Mouse (Mus musculus) heart, embryonic 12.5 days (tissue): Measurements from ENCODE around the gene Ercc5. TPM values are rescaled to one million over a fixed set of nuclear protein-coding genes. Genes with fewer than 3 reads are reported as not detected.
A peak's percentile ranks its signal among the peaks of the same experiment; 100 is the strongest.

Experiments
- ATAC-seq: fragments of 200-750 bp; cut with Nextera tagmentation; 2 replicates; pipeline ENCODE4 v1.8.0; 2017; ENCODE audit warnings: moderate TSS enrichment, moderate library complexity; ENCODE audit not compliant: insufficient number of reproducible peaks, low FRiP score
- H3K27ac ChIP-seq: fragments of 300-500 bp; sonication (generic); 2 replicates; pipeline ENCODE4 v1.5.1; 2016; ENCODE audit warnings: mild to moderate bottlenecking, moderate library complexity; ENCODE audit not compliant: poor library complexity, severe bottlenecking
- H3K27me3 ChIP-seq: fragments of 300-500 bp; sonication (generic); replicated peaks from 2 replicates; pipeline ENCODE4 v1.6.1; 2016; ENCODE audit warnings: mild to moderate bottlenecking, moderate library complexity
- H3K36me3 ChIP-seq: fragments of 300-500 bp; sonication (generic); 2 replicates; pipeline ENCODE4 v1.6.1; 2016; ENCODE audit warnings: mild to moderate bottlenecking, moderate library complexity
- H3K4me1 ChIP-seq: fragments of 300-500 bp; sonication (generic); replicated peaks from 2 replicates; pipeline ENCODE4 v1.6.1; 2016; ENCODE audit warnings: mild to moderate bottlenecking
- H3K4me2 ChIP-seq: fragments of 300-500 bp; sonication (generic); 2 replicates; pipeline ENCODE4 v1.6.1; 2016; ENCODE audit warnings: mild to moderate bottlenecking, moderate library complexity
- H3K4me3 ChIP-seq: fragments of 300-500 bp; sonication (generic); 2 replicates; pipeline ENCODE4 v1.5.1; 2016; ENCODE audit warnings: mild to moderate bottlenecking
- H3K9ac ChIP-seq: fragments of 300-500 bp; sonication (generic); 2 replicates; pipeline ENCODE4 v1.6.1; 2016; ENCODE audit warnings: mild to moderate bottlenecking, moderate library complexity
- H3K9me3 ChIP-seq: fragments of 300-500 bp; sonication (generic); replicated peaks from 2 replicates; pipeline ENCODE4 v1.6.1; 2016; ENCODE audit warnings: mild to moderate bottlenecking, moderate library complexity
- WGBS: fragments of 180-500 bp; shearing (Covaris S2); methylation state at CpG from one replicate; pipeline ENCODE4 v1.1.7; 2016; 5-methylcytosine and 5-hydroxymethylcytosine counted together
- polyA plus RNA-seq: library from polyadenylated mRNA; unstranded; fragments of >200 nt; fragmentation: Nextera tagmentation; extraction: Ambion mirVana; gene quantifications from 2 replicates; pipeline ENCODE4 v1.2.1, GENCODE M21; 2016

Ercc5 gene
- 16.8 and 19.1 TPM in 2 replicates for polyA plus RNA-seq

- Histone ChIP-seq H3K4me2 (peak within 1 kb of the TSS; percentile 80), H3K27ac (peak within 1 kb of the TSS; percentile 94), H3K9ac (peak within 1 kb of the TSS; percentile 88), H3K36me3 (peaks cover 10% of the 10 kb centered on the region), H3K9me3 (no peaks in the 10 kb centered on the region), H3K4me1 (0 out of 2 replicates have a peak, but pooled peaks cover 2% of the 10 kb centered on the region), H3K27me3 (no peaks in the 10 kb centered on the region), H3K4me3 (peak within 1 kb of the TSS; percentile 81)
- WGBS, result under 1% methylated on average over 66 of the region's 66 CpGs
- peak; percentile 96 for ATAC-seq
Measured at GRCm38 (mm10) chr1:44147563-44148381, at the start of gene Ercc5. TSS of gene Ercc5 (plus strand) at chr1:44147744.

GRCm38 (mm10) chr1:44101448-44102225 lies 45.9 kb upstream of the Ercc5 start:
- no peaks in the 10 kb centered on the region for H3K9me3 ChIP-seq
- peak; percentile 72 for ATAC-seq
- H3K4me1 ChIP-seq, result peaks cover 6% of the 10 kb centered on the region
- H3K27ac ChIP-seq, result peak overlapping the region; percentile 96
- peak overlapping the region; percentile 77 for H3K4me2 ChIP-seq
- H3K36me3 ChIP-seq, result peaks cover 32% of the 10 kb centered on the region
- peak overlapping the region; percentile 91 for H3K9ac ChIP-seq
- under 1% methylated on average over 55 of the region's 55 CpGs for WGBS
- no peaks in the 10 kb centered on the region for H3K27me3 ChIP-seq
- peak overlapping the region; percentile 91 for H3K4me3 ChIP-seq

- Histone ChIP-seq H3K4me1 (peaks cover 6% of the 10 kb centered on the region), H3K27me3 (no peaks in the 10 kb centered on the region), H3K9me3 (no peaks in the 10 kb centered on the region), H3K27ac (peak within 1 kb of the TSS; percentile 96), H3K4me3 (peak within 1 kb of the TSS; percentile 91), H3K9ac (peak within 1 kb of the TSS; percentile 91), H3K4me2 (peak within 1 kb of the TSS; percentile 77), H3K36me3 (peaks cover 28% of the 10 kb centered on the region)
- WGBS, result under 1% methylated on average over 55 of the region's 55 CpGs
- peak; percentile 97 for ATAC-seq
Measured at GRCm38 (mm10) chr1:44102259-44102717, 45.3 kb upstream of the Ercc5 start, which contains the start of gene Tex30. TSS of gene Tex30 (minus strand) at chr1:44102441.

- peak overlapping the region; percentile 77 for H3K4me2 ChIP-seq
- no peaks in the 10 kb centered on the region for H3K27me3 ChIP-seq
- H3K4me3 ChIP-seq, result peak overlapping the region; percentile 91
- H3K27ac ChIP-seq, result no peak overlapping the region
- ATAC-seq, result no peak
- 21% methylated on average over 5 of the region's 5 CpGs for WGBS
- peaks cover 6% of the 10 kb centered on the region for H3K4me1 ChIP-seq
- H3K9ac ChIP-seq, result peak overlapping the region; percentile 62; the same call in 1 of the 2 replicates
- peaks cover 27% of the 10 kb centered on the region for H3K36me3 ChIP-seq
- no peaks in the 10 kb centered on the region for H3K9me3 ChIP-seq
Measured at GRCm38 (mm10) chr1:44102939-44103338, 44.6 kb upstream of the Ercc5 start.

GRCm38 (mm10) chr1:44117571-44117970 lies 30.0 kb upstream of the Ercc5 start:
- Histone ChIP-seq H3K4me2 (peak overlapping the region; percentile 58), H3K27ac (no peak overlapping the region), H3K27me3 (no peaks in the 10 kb centered on the region), H3K9me3 (no peaks in the 10 kb centered on the region), H3K4me1 (0 out of 2 replicates have a peak, but pooled peaks cover 2% of the 10 kb centered on the region), H3K4me3 (0 out of 2 replicates have a peak overlapping the region, but pooled peaks have one; percentile 21), H3K9ac (no peak overlapping the region), H3K36me3 (peaks cover 29% of the 10 kb centered on the region)
- ATAC-seq, result no peak

- 0 out of 2 replicates have a peak, but pooled peaks cover 2% of the 10 kb centered on the region for H3K4me1 ChIP-seq
- H3K27ac ChIP-seq, result peak within 1 kb of the TSS; percentile 98
- H3K9me3 ChIP-seq, result no peaks in the 10 kb centered on the region
- peak within 1 kb of the TSS; percentile 78 for H3K4me3 ChIP-seq
- ATAC-seq, result peak; percentile 94
- H3K9ac ChIP-seq, result peak within 1 kb of the TSS; percentile 86
- H3K36me3 ChIP-seq, result peaks cover 28% of the 10 kb centered on the region
- under 1% methylated on average over 39 of the region's 39 CpGs for WGBS
- no peaks in the 10 kb centered on the region for H3K27me3 ChIP-seq
- peak within 1 kb of the TSS; percentile 77 for H3K4me2 ChIP-seq
Measured at GRCm38 (mm10) chr1:44118239-44119054, 29.1 kb upstream of the Ercc5 start, which contains the start of the genes Kdelc1 and Bivm. TSS of gene Kdelc1 (minus strand) at chr1:44118808. TSS of gene Bivm (plus strand) at chr1:44118957.

- ATAC-seq, result peak; percentile 90
Measured at GRCm38 (mm10) chr1:44119201-44120073, 28.1 kb upstream of the Ercc5 start.

GRCm38 (mm10) chr1:44120074-44120406 lies 27.5 kb upstream of the Ercc5 start:
- Histone ChIP-seq H3K4me2 (peak overlapping the region; percentile 77), H3K36me3 (peaks cover 30% of the 10 kb centered on the region), H3K9me3 (no peaks in the 10 kb centered on the region), H3K27ac (peak overlapping the region; percentile 98), H3K27me3 (no peaks in the 10 kb centered on the region), H3K9ac (peak overlapping the region; percentile 86), H3K4me3 (peak overlapping the region; percentile 78), H3K4me1 (0 out of 2 replicates have a peak, but pooled peaks cover 2% of the 10 kb centered on the region)
- 0 out of 2 replicates have a peak, but pooled peaks have one; percentile 1 for ATAC-seq
- 8% methylated on average over 6 of the region's 6 CpGs for WGBS

More at GRCm38 (mm10) chr1:44119201-44120073, 28.1 kb upstream of the Ercc5 start:
- Histone ChIP-seq H3K4me1 (0 out of 2 replicates have a peak, but pooled peaks cover 2% of the 10 kb centered on the region), H3K4me3 (peak overlapping the region; percentile 78), H3K4me2 (peak overlapping the region; percentile 77), H3K9ac (peak overlapping the region; percentile 86), H3K27me3 (no peaks in the 10 kb centered on the region), H3K36me3 (peaks cover 32% of the 10 kb centered on the region), H3K27ac (peak overlapping the region; percentile 98), H3K9me3 (no peaks in the 10 kb centered on the region)
- 0% methylated on average over 42 of the region's 43 CpGs for WGBS

GRCm38 (mm10) chr1:44122256-44122655 lies 25.3 kb upstream of the Ercc5 start:
- Histone ChIP-seq H3K9me3 (no peaks in the 10 kb centered on the region), H3K27ac (no peak overlapping the region), H3K36me3 (peaks cover 30% of the 10 kb centered on the region), H3K4me1 (0 out of 2 replicates have a peak, but pooled peaks cover 2% of the 10 kb centered on the region), H3K4me2 (no peak overlapping the region), H3K9ac (no peak overlapping the region), H3K4me3 (no peak overlapping the region), H3K27me3 (no peaks in the 10 kb centered on the region)
- no peak for ATAC-seq
- 68% methylated on average over 3 of the region's 3 CpGs for WGBS
